Mouse (Mus musculus) stomach, postnatal 0 days (tissue): ENCODE results near the gene Hist1h2bj.

Source experiments
- CTCF ChIP-seq: IDR thresholded peaks from 2 replicates; pipeline ENCODE4 v1.5.1; 2016; ENCODE audit warnings: antibody characterized with exemption, low read depth, mild to moderate bottlenecking, moderate library complexity
- EP300 ChIP-seq: optimal IDR thresholded peaks from 2 replicates; pipeline ENCODE3; 2016; ENCODE audit warnings: antibody characterized with exemption

DNA sequence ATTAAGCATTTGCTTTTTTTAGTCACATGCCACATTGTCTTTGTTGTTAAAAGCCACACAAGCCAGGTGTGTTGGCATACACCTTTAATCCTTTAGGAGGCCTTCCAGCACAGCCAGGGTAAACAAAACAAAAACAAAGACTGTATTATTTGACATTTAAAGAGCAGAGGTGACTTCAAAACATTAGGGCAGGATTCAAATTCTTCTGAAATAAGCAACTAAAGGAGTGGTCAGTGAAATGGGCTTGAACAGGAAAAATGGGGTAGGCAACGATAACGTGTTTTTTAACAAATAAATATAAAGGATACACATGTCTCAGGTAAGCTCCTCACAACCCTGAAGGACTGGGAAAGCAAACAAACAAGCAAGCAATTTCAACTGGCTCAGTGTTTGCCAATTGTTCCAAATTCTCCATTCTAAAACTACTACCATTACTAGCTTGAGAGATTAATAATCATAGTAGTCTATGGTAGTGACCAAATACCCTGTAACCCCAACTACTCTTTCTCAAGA lies 3.0 kb upstream of the Hist1h2bj start:
- no peak for TF ChIP-seq EP300
- TF ChIP-seq CTCF: no peak
